Mouse (Mus musculus): ENCODE measurements at regions not wholly inside any gene's neighbourhood (a gene's known extent, or its start where the extent isn't known, plus 50 kb on each side); places are given as distances from the start of the nearest gene placed in this dataset.

GRCm38 (mm10) chr4:150800774-150801173 is 52.9 kb upstream of the Errfi1 start:
- DNase-seq, result no peak

GRCm38 (mm10) chr4:150799550-150800398 is 53.9 kb upstream of the Errfi1 start:
- DNase-seq, result peak; percentile 56

DNA sequence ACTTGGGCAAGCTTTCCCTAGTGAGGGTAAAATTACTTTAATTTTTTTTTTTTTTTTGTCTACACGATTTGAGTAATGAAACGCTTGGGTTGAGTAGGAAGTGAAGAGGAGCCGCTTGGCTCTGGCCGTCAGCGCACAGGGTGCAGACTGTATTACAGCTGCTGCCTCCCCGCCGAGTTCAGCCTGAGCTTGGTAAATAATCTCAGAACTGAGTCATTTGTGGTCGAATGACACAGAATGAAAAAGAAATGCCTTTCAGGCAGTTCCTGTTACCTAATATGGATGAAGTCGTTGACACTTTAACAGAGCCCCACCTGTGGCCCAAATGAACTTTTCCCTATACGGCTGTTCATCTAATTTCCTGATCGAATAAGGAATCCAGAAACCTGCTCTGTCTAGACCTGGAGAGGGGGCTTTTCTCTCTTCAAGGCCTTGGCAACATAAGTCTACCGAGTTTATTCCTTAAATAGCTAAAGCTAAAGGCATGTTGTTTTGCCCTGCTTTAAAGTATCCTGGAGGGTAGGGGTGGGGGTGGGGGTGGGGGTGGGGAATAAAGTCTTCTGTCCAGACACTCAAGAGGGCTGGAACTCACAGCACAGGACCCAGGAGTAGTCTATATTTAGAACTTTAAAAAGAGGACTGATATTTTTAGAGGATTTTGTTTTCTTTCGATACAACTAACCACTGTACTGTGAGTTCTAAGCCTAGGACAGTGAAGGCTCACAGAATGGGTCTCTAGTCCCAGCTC is 54.8 kb upstream of the Errfi1 start:
- peak; percentile 64 for DNase-seq

DNA sequence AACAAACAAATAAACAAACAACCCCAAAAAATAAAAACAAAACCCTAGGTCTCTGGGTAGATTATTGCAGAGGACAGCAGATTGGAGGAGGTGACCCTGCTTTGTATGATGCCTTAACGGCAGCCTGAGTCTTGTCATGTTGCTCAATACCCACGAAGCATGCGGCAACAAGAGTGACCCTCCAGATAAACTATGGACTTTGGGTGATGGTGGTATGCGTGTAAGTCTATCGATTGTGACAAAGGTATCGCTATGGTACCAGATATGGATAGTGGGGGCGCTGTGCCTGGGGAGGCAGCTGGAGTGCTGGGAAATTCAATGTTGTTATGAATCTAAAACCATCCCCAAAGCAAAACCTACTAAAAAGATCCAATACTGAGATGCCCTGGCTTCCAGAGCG is 55.4 kb upstream of the Errfi1 start:
- no peak for DNase-seq

- DNase-seq, result peak; percentile 51
Observed at GRCm38 (mm10) chr4:150797057-150797456, 56.7 kb upstream of the Errfi1 start.

- DNase-seq, result no peak
Observed at GRCm38 (mm10) chr4:150794878-150795277, 58.8 kb upstream of the Errfi1 start.

GRCm38 (mm10) chr4:150794257-150794794 is 59.4 kb upstream of the Errfi1 start:
- DNase-seq, result no peak

DNA sequence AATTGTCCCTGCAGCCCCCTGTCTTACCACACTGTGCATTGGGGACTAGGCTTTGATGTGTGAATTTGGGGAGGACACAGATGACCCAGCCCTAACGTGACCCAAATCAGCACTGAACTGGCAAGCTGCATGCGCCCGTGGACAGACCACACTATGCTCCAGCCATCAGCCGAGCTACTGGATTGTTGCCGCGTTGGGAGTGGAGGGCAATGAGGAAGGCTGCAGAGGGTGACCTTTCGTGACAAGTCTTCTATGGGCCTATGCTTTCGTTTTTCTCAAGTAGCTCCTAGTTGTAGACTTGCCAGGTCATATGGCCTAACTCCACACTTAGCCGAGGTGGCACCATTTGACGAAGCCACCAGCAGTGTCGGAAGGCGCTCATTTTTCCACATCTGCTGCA is 60.6 kb upstream of the Errfi1 start:
- no peak for DNase-seq

GRCm38 (mm10) chr4:150789166-150789565 is 64.6 kb upstream of the Errfi1 start:
- no peak for DNase-seq

DNA sequence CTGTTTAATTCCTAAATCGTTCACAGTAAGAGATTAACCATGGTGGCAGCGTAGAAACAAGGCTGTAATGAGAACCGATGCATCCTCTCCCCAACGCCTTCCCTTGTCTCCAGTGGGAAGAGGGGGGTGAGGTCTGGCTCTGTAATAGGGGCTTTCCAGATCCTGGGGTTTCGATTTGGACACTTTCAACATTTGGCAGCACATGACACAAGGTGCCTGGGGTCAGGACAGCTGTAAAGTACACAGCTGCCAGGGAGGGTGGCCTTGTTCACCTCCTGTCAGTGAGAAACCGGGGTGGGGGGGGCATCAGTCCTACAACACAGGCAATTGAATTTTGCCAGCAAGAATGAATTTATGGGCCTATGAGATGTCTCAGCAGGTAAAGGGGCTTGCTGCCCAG is 66.6 kb upstream of the Errfi1 start:
- no peak for DNase-seq

GRCm38 (mm10) chr4:150786651-150787050 is 67.1 kb upstream of the Errfi1 start:
- no peak for DNase-seq

- DNase-seq, result peak; percentile 60
Observed at GRCm38 (mm10) chr4:150784491-150785451, 68.9 kb upstream of the Errfi1 start.

DNA sequence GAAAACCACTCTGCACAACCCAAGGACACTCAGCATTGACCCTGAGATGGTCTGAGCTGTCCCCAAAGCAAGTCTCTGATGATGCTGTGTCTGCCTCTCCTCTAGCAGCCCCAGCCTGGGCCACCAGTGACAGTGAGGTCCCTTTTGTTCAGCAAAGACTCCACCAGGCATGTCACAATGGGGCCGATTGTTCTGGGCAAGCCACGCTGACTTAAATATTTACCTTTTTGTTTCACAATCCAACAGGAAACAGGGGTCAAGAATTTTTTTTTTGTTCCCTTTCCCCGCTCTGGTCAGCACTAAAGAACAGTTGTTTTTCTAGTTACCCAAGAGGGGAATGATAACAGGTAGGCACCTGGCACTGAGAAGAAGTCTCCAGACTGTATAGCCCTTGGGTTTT is 72.4 kb upstream of the Errfi1 start:
- no peak for DNase-seq

- no peak for DNase-seq
Observed at GRCm38 (mm10) chr4:150779340-150779739, 74.4 kb upstream of the Errfi1 start.

GRCm38 (mm10) chr4:150778683-150779082 is 75.0 kb upstream of the Errfi1 start:
- no peak for DNase-seq

- DNase-seq, result peak; percentile 48
Observed at GRCm38 (mm10) chr4:150775695-150776521, 77.8 kb upstream of the Errfi1 start.

GRCm38 (mm10) chr4:150775281-150775680 is 78.4 kb upstream of the Errfi1 start:
- DNase-seq, result no peak

DNA sequence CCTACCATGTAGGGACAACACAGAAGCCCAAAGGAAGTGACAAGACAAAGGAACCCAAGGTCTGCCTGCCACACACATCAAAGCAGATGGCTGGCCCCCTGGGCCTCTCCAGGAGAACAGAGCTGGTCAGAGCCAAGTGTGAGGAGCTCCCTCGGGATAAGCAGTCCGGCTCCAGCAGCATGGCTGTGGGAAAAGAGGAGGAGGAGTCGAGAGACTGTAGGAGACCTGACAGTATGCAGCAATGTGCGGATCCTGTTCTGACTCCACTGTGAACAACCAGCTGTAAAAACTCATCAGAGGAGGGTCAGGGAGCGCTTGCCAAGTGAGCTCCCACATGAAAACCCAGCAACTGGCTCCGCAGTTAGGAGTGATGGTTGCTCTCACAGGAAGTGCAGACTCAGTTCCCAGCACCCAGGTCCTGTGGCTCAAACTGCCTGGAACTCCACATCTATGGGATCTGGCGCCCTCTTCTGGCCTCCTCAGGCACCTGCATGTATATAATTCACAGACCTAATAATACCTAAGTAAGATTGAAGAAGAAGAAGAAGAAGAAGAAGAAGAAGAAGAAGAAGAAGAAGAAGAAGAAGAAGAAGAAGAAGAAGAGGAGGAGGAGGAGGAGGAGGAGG is 79.3 kb upstream of the Errfi1 start:
- DNase-seq, result no peak

DNA sequence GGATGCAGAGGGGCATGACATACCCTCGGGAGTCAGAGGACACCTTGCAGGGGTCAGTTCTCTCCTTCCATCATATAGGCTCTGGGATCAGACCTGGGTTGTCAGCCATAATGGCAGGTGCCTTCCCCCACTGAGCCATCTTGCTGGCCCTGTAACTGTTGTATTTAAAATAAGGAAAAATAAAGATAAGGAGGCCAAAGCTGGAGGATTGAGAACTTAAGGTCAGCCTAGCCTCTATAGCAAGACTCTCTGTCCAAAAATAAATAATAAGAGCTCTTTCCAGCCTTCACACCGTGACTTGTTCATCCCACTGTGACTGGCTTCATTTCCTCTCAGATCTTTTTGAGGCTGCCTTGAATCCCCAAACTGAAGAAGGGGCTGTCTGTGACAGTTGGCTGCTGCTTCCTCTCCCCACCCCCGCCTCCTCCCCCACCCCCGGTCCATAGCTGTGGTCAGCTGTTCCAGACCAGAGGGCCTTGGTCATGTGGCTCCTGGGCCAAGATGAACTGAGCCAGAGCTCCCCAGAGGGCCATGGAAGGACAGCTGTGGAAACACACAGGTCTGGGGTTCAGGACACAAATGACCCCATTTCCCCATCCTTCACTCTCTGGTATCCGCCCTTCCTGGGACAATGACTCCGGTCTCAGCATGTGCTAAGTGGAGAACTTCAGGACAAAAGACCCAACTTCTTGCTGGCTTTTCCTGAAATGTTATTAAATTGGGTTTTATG is 81.6 kb upstream of the Errfi1 start:
- peak; percentile 40 for DNase-seq

DNA sequence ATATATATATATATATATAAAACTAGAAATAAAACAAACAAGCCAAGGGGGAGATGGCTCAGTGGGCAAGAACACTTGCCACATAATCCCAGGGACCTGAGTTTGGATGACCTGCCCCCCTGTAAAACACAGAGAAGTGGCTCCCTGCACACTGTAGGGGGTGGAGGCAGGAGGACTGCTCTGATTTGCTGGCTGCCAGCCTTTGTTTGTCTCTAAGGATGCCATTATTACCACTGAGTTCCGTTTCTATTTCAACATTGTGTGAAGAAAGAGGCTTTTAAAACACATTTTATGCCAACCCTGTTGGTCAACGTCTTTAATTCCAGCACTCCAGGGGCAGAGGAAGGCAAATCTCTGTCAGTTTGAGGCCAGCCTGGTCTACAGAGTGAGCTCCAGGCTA is 82.2 kb upstream of the Errfi1 start:
- no peak for DNase-seq

DNA sequence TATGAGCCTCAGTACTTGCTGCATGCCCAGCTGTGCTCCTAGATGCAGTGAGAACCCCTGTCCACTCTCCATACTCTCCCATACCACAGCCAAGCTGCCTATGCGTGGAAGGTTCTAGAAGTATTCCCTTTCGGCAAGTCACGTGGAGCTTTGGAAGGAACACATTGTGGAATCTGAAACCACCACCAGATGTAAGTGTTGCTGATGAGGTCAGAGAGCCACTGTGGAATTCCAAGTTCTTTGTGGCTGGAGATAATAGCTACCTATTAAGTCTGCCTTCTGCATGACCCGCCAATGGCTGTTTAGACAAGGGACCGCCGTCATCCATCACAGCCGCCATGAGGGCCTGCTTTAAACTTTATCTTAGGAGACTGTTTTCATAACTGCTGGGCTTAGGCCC is 84.7 kb upstream of the Errfi1 start:
- no peak for DNase-seq

All from kidney, adult 18-20 months (tissue).